Mouse (Mus musculus): ENCODE data around the gene Cdkn1b.
A peak's percentile ranks its signal among the peaks of the same experiment; 100 is the strongest.

Gene Cdkn1b

DNA sequence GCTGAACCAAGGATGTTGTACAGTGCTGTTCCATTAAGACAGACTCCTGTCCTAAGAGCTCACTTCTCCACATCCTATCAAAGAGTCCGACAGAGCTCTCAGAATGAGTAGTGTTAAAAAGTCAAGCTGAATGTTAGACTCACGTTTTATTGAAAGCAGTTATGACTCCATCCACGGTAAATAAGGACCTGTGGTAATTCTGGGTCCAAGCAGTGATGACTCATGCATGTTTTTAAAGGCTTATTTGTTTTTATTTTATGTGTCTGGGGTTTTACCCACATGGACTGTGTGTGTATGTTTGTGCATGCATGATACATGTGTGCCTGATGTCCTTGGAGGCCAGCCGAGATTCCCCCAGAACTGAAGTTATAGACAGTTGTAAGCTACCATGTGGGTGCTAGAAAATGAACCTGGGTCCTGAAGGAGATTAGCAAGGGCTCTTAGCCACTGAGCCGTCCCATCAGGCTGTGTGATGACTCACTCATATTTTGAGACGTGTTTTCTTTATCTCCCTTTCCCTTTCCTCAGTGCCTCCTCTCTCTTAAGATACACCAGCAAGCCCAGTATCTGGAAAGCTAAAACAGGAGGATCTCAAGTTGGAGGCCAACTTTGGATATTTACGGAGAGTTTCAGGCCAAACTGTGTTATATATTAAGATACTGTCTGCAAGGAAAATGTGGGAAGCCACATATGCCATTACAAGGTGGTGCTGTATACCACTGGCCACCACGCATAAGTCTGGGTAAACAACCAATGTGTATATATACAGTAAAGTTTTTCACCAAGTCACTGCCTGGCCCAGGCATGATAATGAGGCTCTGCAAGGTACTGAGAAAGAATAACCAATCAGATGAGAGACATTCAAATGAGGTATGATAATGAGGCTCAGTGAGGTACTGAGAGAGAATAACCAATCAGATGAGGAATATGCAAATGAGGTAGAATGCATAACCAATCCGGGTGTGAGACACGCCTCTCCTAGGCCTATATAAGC lies 16.0 kb upstream of the Cdkn1b start:
- no peak for DNase-seq

DNA sequence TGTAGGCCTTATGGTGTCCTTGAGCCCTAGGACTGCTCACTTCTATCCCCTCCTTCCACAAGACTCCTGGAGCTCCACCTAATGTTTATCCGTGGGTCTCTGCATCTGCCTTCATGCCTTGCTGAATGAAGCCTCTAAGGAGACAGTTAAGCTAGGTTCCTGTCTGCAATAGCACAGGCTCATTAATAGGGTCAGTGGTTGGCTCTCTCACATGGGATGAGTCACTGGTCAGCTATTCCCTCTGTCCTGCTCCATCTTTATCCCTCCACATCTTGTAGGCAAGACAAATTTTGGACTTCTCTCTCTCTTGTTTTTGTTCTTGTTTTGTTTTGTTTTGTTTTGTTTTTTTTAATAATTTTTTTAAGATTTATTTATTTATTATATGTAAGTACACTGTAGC lies 14.4 kb upstream of the Cdkn1b start:
- DNase-seq = no peak

DNA sequence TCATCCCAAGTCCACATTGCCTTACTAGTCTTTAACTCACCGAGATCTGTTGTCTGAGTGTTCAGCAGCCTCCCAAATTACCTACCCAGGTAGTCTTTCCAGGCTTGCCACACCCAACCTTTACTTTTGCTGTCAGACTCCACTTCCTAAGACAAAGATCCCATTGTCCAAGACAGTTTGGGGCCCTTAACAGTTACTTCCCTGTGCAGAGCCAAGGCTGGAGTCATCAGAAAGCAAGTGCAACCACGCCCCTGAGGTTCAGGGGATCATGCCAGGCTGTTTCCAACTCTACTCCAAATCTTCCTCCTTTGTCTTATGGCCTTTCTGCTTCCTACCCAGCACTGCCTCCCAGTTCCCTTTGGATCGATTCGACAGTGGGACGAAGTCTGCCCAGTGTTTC lies 5.7 kb upstream of the Cdkn1b start:
- no peak for DNase-seq

DNA sequence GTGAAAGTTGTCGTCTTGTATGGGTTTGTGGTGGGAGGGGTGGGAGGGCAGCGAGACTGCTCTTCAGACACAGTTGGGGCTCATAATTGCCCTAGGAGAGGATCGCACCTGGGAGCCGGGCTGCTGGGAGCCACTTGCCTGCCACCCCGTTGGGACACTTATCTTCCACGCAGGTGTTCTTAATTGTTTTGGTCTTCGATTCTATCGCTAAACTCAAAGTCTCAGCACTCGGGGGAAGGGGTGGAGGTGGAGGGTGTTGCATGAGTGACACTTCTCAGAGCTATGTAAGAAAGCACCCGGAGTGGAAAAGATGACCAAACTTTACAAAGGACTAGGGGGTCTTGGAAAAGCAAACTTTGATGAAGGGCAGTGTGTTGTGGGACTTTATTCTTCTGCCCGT lies 3.6 kb upstream of the Cdkn1b start:
- no peak for DNase-seq

DNA sequence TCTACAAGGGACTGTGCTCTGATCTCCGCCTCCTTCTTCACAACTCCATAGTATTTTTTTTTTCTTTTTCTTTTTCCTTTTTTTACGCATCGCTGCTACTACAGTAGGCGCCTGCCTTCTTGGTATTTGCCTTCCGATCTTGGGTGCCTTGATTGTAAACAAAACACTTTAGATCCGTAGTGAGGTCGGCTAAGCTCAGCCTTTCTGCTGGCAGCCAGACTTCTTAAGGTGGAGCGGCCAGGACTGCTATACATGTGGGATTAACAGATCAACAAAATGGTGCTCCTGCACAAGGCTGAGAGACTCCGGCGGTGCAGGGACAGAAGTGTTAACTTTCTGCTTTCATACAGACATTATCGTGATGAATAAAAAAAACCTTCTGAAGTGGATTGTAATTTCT lies 3.1 kb upstream of the Cdkn1b start:
- no peak for DNase-seq

DNA sequence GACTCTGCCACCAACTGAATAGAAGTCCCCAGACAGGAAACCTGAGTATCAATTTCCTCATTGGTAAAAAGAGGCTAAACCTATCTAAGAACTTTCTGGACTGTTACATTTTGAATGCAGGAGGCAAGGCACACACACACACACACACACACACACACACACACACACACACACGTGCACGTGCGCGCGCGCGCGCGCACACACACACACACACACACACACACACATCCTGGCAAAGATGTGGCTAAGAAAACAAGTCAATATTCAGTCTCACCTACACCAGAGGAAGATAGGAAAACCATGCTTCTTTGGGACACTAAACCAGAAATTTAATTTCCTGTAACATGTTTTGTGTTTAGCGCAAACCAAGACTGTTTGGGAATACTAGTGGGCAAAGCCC lies 1.4 kb upstream of the Cdkn1b start:
- DNase-seq = no peak

DNA sequence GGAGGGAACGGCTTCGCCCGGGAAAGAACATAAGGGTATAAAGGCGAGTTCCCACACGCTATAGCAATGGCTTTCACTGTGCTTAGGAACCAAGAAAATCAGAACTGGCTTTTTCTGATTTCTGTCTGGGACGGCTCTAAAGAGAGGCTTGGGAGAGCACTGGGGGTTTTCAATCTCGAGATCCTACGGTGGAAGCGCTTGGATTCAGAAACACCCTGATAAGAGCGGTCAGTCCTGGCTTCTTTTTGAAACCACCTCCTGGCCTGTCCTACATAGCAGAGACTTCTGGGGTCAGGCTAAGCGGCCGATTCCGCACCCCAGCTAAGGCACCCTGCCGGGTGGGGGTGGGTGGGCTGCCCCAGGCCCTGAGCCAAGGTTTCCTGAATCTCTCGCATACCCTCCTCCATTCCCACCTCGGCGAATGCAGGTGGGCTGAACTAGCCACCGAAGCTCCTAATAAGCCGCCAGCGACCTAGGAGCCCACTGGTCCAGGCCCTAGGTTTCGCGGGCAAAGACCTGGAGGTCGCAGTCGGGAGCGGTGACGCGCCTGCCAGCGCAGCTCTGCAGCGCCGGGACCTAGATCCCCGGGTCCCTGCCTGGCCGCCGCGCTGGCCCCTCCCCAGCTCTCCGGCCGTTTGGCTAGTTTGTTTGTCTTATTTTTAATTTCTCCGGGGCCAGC lies 551 bp upstream of the Cdkn1b start:
- no peak for DNase-seq

DNA sequence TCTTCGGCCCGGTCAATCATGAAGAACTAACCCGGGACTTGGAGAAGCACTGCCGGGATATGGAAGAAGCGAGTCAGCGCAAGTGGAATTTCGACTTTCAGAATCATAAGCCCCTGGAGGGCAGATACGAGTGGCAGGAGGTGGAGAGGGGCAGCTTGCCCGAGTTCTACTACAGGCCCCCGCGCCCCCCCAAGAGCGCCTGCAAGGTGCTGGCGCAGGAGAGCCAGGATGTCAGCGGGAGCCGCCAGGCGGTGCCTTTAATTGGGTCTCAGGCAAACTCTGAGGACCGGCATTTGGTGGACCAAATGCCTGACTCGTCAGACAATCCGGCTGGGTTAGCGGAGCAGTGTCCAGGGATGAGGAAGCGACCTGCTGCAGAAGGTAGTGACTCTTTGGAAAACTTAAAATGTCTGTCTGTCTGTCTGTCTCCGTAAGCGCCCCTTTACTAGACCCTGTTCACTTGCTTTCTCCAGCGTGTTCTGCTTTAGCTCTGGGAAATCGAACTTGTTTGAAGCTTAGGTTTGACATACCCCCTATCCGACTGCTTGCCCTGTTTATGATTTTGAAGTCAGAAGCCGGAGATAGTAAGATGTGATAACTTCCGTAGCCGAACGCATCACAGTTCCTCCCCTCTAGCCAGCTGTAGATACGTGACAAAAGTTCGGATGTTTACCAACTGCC lies 953 bp downstream of the Cdkn1b start:
- peak; percentile 37 for DNase-seq

DNA sequence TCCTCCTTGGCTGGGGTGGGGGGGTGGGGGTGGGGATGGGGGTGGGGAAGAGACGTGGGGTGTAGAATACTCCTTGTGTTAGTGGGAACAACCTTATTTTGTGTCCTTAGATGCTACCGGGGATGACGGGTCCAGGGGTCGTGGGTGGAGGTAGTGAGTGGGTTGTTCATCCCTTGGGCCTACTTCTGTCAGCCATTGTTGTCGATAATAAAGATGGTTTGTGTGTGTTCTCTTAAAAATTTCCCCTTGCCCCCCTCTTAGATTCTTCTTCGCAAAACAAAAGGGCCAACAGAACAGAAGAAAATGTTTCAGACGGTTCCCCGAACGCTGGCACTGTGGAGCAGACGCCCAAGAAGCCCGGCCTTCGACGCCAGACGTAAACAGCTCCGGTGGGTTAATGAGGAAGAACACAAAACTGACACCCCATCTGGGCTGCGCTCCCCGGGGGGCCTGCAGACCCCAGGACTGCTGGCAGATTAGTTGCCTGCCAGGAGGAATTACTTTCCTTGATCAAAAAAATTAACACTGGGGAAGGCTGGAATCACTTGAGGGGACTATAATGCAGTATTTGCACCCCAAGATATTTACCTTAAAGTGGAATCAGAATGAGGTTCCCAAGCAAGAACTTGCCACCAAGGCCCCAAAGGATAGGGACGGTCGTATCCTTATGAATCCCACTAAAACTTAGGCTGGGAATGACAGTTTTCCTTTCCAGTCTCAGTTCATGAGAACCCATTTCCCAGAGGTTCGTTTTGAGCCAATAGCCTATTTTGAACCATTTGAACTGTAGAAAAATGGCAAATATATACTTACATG lies 1.7 kb downstream of the Cdkn1b start:
- no peak for DNase-seq

DNA sequence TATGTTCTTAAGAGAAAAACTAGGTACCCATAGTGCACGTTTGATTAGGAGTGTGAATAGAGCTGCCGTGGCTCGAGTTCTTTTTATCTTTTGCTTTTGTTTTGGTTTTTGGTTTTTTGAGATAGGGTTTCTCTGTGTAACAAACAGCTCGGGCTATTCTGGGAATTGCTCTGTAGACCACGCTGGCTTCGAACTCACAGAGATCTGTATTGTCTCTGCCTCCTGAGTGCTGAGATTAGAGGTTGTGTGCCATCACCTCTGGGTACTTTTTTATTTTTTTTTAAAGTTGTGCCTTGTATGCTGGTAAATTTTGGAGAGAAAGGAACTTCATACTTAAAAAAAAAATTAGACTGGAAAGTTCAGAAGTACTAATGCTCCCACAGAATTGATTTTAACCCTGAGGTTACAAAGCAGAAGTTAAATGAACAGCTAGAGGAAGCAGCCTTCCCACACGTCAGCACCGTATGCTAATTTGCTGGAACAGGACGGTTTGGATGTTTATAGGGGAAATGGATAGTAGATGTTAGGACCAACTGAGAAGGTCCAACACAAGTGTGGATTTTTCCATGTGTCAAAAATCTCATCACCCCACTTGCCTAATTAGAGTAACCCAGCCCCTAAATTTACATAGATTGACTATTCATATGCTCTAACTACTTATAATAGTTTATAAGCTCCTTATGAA lies 2.5 kb downstream of the Cdkn1b start:
- DNase-seq = no peak

DNA sequence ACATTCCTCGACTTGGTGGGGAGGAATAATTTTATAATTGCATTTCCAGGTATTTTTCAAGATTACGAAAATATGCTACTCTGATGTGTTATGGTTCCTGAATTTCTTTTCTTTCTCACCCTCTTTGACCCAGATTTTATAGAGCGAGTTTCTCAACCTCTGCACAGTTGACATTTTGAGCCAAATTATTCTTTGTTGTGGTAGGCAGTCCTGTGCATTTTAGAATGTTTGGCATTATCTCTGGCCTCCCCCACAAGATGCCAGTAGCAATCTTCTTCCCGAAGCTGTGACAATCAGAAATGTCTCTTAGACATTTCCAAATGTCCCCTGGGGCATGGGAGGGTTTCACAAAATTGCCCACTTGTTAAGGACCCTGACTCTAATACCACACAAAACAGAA lies 3.5 kb downstream of the Cdkn1b start:
- no peak for DNase-seq

DNA sequence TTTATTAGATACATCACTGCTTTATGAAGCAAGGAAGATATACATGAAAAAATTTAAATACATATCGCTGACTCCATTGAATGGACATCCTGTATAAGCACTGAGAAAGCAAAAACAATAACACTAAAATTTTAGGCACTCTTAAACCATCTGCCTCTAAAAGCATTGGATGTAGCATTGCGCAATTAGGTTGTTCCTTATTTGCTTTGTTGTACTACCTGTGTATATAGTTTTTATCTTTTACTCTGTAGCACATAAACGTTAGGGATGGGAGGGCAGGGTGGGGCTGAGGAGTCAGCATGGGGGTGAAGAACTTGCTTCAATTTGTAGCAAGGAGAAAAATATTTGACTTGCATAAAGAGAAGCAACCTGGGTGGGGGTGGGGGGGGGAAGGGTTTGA lies 4.1 kb downstream of the Cdkn1b start:
- no peak for DNase-seq

DNA sequence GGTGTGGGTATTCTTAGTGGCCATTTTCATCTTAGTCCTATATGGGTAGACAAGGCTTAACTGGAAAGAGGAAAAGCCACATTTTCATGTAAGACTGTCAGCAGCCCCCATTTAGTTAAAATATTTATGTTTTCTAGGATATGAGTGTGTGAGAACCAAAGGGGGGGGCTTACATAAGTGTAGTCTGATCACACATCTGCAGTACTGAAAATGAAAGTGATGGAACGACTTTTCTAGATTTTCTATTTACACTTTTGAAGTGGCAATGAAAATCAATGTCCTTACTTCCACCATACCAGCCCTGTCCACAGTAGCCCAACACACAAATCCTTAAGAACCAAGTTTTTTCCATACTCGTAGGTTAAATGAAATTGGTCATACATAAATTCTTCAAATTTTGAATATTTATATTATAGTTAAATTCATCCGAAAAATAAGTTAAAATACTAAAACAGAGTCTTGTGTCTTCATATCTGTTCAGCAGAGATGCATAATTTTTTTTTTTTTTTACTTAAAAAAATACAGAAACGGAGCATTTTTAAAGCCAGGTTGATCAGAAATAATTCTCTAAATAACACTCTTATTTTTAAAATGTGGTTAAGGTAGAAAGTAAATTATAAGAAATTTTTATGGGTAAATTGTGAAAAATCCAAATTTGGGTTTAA lies 5.6 kb downstream of the Cdkn1b start:
- no peak for DNase-seq

DNA sequence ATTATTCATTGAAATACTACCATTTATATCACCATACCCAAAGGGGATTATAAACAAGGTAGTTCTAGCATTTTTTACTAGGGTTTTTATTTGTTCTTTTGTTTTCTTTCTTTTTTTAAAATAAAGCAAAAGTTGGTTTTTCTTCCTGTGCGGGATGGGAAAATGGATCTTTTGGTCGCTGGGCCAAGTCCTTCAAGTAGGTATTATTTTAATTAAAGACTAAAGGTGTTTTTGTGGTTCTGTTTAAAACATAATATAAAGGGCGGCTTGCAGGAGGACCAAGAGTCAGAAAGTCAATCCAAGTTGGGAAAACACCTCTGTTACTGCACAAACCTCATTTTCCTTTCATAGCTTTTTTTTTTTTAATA lies 6.1 kb downstream of the Cdkn1b start:
- no peak for DNase-seq

DNA sequence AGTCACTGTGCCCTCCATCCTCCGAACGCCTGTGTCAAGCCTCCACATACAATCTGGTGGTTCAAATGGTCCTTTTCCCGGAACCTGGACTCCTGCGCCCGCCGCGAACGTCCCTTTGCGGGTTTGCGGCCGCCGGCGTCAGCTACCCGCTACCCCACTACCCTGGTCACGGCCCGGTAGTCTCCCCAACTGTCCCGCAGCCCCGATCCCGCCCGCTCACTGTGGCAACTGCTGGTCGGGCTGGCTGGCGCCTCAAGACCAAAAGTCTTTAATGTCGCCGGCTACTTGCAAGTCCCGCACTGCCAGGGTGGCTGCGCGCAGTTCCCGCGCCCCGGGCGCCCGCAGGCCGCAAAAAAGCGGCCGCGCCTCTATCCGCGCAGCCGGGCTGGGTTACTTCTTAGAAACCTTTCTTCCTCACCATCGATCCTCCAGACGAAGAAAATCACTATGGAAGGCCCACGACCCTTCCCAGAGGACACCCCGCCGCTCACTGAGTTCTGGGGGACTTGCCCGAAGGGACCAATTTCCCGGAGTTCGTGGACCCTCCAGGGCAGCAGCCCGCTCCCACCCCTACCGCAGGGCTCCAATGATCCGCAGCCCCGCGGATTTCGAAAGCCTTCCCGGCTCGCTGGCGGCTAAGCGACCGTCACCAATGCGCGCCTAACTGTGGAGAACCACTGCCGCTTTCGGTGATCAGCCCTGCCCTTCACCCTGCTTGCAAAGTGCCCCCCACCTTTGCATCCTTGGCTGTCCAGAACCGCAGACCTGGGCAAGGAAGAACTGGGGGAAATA lies 6.8 kb downstream of the Cdkn1b start:
- DNase-seq = peak; percentile 59

DNA sequence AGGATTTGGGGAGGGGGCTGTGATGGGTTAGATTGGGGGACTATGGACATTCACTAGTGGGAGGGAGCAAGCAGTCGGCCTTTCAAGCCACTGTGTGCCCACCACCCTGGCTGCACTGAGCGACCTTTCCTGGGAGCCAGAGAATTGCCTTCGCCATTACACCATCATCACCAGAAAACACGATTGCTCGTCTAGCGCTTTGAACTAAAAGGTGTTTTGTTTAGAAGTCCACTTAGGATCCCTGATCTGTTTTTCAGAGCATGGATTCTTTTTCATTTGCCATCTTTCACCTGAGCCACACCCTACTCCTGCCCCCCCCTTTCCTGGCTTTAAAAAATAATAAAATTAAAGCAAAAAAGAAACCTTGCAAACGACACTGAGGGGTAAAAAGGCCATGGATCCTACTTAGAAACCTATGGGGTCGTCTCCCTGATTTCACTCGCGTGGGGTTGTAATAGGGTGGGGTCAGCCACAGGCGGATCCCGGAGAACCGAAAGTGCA lies 7.4 kb downstream of the Cdkn1b start:
- no peak for DNase-seq

DNA sequence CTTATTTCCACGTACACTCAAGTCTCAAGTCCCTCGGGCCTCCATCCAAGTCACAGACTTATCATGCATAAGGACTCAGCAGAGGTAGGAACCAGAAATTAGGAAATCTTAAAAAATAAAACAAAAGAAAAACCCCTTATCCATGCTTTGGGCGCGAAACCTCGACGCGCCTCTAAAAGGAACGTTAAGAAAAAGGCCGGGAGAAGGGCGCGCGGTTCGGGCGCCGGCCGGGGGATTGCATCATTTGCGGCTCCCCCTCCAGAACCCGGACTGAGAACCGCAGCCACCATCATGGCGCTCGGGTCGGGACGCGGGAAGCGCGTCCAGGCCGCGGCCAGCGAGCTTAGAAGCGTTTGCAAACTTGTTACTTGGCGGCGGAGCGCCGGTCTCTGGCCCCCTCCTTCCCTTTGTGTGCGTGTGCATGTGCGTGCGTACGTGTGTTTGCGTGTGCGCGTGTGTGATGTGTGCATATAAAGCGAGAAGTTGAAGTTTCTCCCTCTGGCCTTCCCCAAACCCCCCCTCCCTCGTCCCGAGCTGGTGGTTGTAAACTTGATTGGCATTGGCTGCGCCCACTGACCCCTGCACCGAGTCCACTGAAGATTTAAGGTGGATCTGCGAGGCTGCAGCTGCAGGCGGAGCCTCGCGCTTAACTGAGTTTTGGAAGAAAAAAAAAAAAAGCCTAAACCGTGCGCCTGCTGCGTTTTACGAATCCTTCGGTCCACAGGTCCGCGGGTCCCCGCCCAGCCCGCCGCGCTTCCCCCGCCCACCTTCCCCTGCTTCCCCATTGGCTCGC lies 8.1 kb downstream of the Cdkn1b start:
- DNase-seq = peak; percentile 53

DNA sequence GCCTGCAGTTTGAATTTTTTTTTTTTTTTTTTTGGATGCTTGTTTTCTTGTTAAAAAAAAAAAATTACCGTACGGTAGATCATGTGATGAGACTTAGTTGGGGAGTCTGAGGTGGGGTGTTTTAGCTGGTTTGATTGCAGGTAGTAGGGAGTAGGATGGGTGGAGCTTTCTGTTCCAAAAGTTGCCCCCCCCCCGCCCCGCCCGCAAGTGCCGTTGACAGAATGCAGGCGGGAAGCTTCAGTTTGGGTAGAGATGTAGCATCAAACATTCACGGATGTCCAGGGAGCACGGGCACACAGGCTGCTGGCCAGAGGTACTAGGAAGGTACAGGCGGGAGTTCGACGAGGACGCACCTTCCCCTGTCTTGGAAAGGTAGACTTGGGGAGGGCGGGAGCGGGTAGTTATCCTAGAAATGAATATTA lies 8.7 kb downstream of the Cdkn1b start:
- no peak for DNase-seq

DNA sequence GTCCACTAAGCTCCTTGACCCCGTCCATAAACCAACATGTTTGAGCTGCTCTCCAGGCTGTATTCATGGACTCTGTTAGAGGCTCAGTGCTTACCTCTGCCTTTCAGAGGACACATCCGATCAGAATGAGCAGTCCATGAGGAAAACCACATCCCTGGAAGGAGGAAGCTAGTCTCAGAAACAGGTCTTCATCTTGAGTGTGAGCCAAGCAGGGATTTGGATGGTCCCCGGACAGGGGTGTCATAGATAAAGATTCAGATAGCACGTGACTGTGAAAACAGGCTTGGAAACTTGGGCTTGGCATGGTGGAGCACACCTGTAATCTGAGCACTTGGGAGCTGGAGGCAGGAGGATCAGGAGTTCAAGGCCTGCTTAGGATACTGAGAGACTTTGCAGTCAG lies 9.7 kb downstream of the Cdkn1b start:
- no peak for DNase-seq

DNA sequence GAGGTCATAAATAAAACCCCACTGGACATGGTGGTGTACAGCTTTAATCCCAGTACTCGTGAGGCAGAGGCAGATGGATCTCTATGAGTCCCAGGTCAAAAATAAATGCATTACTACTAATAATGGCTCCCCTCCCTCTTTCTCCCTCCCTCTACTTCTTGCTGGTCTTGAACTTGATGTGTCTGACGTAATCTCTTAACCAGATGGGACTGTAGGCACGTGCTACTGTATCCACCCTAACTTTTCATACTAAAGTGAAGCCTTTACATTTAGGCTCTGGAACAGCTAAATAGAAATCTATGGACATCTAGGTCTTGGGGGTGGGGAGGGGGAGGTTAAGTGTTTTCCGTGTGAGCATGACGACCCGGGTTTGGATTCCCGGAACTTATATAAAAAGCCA lies 10.2 kb downstream of the Cdkn1b start:
- DNase-seq = no peak
